Mouse (Mus musculus): ENCODE results near the gene Cldn24. TPM values are rescaled to one million over a fixed set of nuclear protein-coding genes. Genes with fewer than 3 reads are reported as not detected.

The Cldn24 gene
- polyA plus RNA-seq, 1 experiment from 2014 or later: not detected

- H3K4me1 ChIP-seq: 0 out of 2 replicates have a peak, but pooled peaks cover 2% of the 10 kb centered on the region
- H3K27ac ChIP-seq (replicated peaks): no peak overlapping the region
- H3K36me3 ChIP-seq: no peaks in the 10 kb centered on the region
- H3K27me3 ChIP-seq: no peaks in the 10 kb centered on the region
- no peak overlapping the region for H3K4me2 ChIP-seq (replicated peaks)
- no peaks in the 10 kb centered on the region for H3K9me3 ChIP-seq
- H3K9ac ChIP-seq (replicated peaks): no peak overlapping the region
- H3K4me3 ChIP-seq: no peak overlapping the region
- 86% methylated on average over 1 of the region's 1 CpGs for WGBS
- ATAC-seq (ENCODE audit: low FRiP score, low read depth): no peak
These were observed 12.0 kb downstream of the Cldn24 start for GRCm38 (mm10) chr8:47833944-47834343.

GRCm38 (mm10) chr8:47843063-47843462 is 21.1 kb downstream of the Cldn24 start:
- Histone ChIP-seq H3K27me3 (no peaks in the 10 kb centered on the region), H3K4me3 (no peak overlapping the region), H3K4me1 (no peaks in the 10 kb centered on the region), H3K4me2 (replicated peaks) (no peak overlapping the region), H3K9ac (replicated peaks) (no peak overlapping the region), H3K9me3 (no peaks in the 10 kb centered on the region), H3K36me3 (peaks cover 25% of the 10 kb centered on the region; the same call in 1 of the 2 replicates), H3K27ac (replicated peaks) (no peak overlapping the region)
- ATAC-seq (ENCODE audit: low FRiP score, low read depth): no peak
- WGBS: 82% methylated on average over 7 of the region's 7 CpGs

GRCm38 (mm10) chr8:47843651-47844050 is 21.7 kb downstream of the Cldn24 start:
- H3K4me3 ChIP-seq: no peak overlapping the region
- H3K27me3 ChIP-seq: no peaks in the 10 kb centered on the region
- H3K4me1 ChIP-seq: no peaks in the 10 kb centered on the region
- ATAC-seq (ENCODE audit: low FRiP score, low read depth): no peak
- no peaks in the 10 kb centered on the region for H3K9me3 ChIP-seq
- peaks cover 30% of the 10 kb centered on the region; the same call in 1 of the 2 replicates for H3K36me3 ChIP-seq
- no peak overlapping the region for H3K4me2 ChIP-seq (replicated peaks)
- H3K9ac ChIP-seq (replicated peaks): no peak overlapping the region
- H3K27ac ChIP-seq (replicated peaks): no peak overlapping the region
- WGBS: 94% methylated on average over 10 of the region's 10 CpGs

- no peak overlapping the region for H3K4me3 ChIP-seq
- WGBS: 82% methylated on average over 13 of the region's 13 CpGs
- no peaks in the 10 kb centered on the region for H3K4me1 ChIP-seq
- H3K4me2 ChIP-seq (replicated peaks): no peak overlapping the region
- H3K36me3 ChIP-seq: peaks cover 25% of the 10 kb centered on the region; the same call in 1 of the 2 replicates
- no peaks in the 10 kb centered on the region for H3K9me3 ChIP-seq
- no peak overlapping the region for H3K9ac ChIP-seq (replicated peaks)
- ATAC-seq (ENCODE audit: low FRiP score, low read depth): no peak
- no peaks in the 10 kb centered on the region for H3K27me3 ChIP-seq
- H3K27ac ChIP-seq (replicated peaks): no peak overlapping the region
These were observed 24.0 kb downstream of the Cldn24 start for GRCm38 (mm10) chr8:47845956-47846355.

- no peak for ATAC-seq (ENCODE audit: low FRiP score, low read depth)
- Histone ChIP-seq H3K4me3 (no peak overlapping the region), H3K4me1 (no peaks in the 10 kb centered on the region), H3K27me3 (no peaks in the 10 kb centered on the region), H3K4me2 (replicated peaks) (no peak overlapping the region), H3K9ac (replicated peaks) (no peak overlapping the region), H3K9me3 (no peaks in the 10 kb centered on the region), H3K36me3 (peaks cover 29% of the 10 kb centered on the region; the same call in 1 of the 2 replicates), H3K27ac (replicated peaks) (no peak overlapping the region)
- WGBS: 93% methylated on average over 14 of the region's 14 CpGs
These were observed 25.2 kb downstream of the Cldn24 start for GRCm38 (mm10) chr8:47847161-47847560.

GRCm38 (mm10) chr8:47847931-47848330 is 26.0 kb downstream of the Cldn24 start:
- Histone ChIP-seq H3K36me3 (peaks cover 23% of the 10 kb centered on the region; the same call in 1 of the 2 replicates), H3K27ac (replicated peaks) (no peak overlapping the region), H3K4me3 (no peak overlapping the region), H3K9me3 (no peaks in the 10 kb centered on the region), H3K4me2 (replicated peaks) (no peak overlapping the region), H3K27me3 (no peaks in the 10 kb centered on the region), H3K4me1 (no peaks in the 10 kb centered on the region), H3K9ac (replicated peaks) (no peak overlapping the region)
- WGBS: 93% methylated on average over 6 of the region's 6 CpGs
- no peak for ATAC-seq (ENCODE audit: low FRiP score, low read depth)

- Histone ChIP-seq H3K9me3 (no peaks in the 10 kb centered on the region), H3K4me2 (replicated peaks) (no peak overlapping the region), H3K27me3 (no peaks in the 10 kb centered on the region), H3K4me1 (no peaks in the 10 kb centered on the region), H3K4me3 (no peak overlapping the region), H3K9ac (replicated peaks) (no peak overlapping the region), H3K36me3 (peaks cover 22% of the 10 kb centered on the region; the same call in 1 of the 2 replicates), H3K27ac (replicated peaks) (no peak overlapping the region)
- ATAC-seq (ENCODE audit: low FRiP score, low read depth): no peak
- WGBS: 87% methylated on average over 8 of the region's 8 CpGs
These were observed 27.9 kb downstream of the Cldn24 start for GRCm38 (mm10) chr8:47849842-47850241.

GRCm38 (mm10) chr8:47851824-47852502 is 30.0 kb downstream of the Cldn24 start:
- Histone ChIP-seq H3K4me3 (no peak overlapping the region), H3K36me3 (peaks cover 26% of the 10 kb centered on the region), H3K4me2 (replicated peaks) (no peak overlapping the region), H3K27me3 (no peaks in the 10 kb centered on the region), H3K9ac (replicated peaks) (no peak overlapping the region), H3K4me1 (no peaks in the 10 kb centered on the region), H3K27ac (replicated peaks) (no peak overlapping the region), H3K9me3 (no peaks in the 10 kb centered on the region)
- no peak for ATAC-seq (ENCODE audit: low FRiP score, low read depth)
- 73% methylated on average over 12 of the region's 12 CpGs for WGBS

GRCm38 (mm10) chr8:47852737-47853136 is 30.8 kb downstream of the Cldn24 start:
- WGBS: 85% methylated on average over 5 of the region's 5 CpGs
- no peaks in the 10 kb centered on the region for H3K9me3 ChIP-seq
- H3K9ac ChIP-seq (replicated peaks): no peak overlapping the region
- no peaks in the 10 kb centered on the region for H3K27me3 ChIP-seq
- peaks cover 23% of the 10 kb centered on the region for H3K36me3 ChIP-seq
- no peak for ATAC-seq (ENCODE audit: low FRiP score, low read depth)
- H3K4me1 ChIP-seq: no peaks in the 10 kb centered on the region
- no peak overlapping the region for H3K4me2 ChIP-seq (replicated peaks)
- H3K4me3 ChIP-seq: no peak overlapping the region
- H3K27ac ChIP-seq (replicated peaks): no peak overlapping the region

GRCm38 (mm10) chr8:47853356-47853755 is 31.4 kb downstream of the Cldn24 start:
- no peak overlapping the region for H3K4me2 ChIP-seq (replicated peaks)
- no peak overlapping the region for H3K4me3 ChIP-seq
- 79% methylated on average over 5 of the region's 5 CpGs for WGBS
- no peak overlapping the region for H3K27ac ChIP-seq (replicated peaks)
- ATAC-seq (ENCODE audit: low FRiP score, low read depth): no peak
- H3K27me3 ChIP-seq: no peaks in the 10 kb centered on the region
- H3K4me1 ChIP-seq: no peaks in the 10 kb centered on the region
- H3K9ac ChIP-seq (replicated peaks): no peak overlapping the region
- H3K36me3 ChIP-seq: peaks cover 18% of the 10 kb centered on the region
- H3K9me3 ChIP-seq: no peaks in the 10 kb centered on the region

GRCm38 (mm10) chr8:47859259-47859658 is 37.3 kb downstream of the Cldn24 start:
- H3K4me3 ChIP-seq: no peak overlapping the region
- H3K9me3 ChIP-seq: no peaks in the 10 kb centered on the region
- ATAC-seq (ENCODE audit: low FRiP score, low read depth): no peak
- no peaks in the 10 kb centered on the region for H3K27me3 ChIP-seq
- no peak overlapping the region for H3K27ac ChIP-seq (replicated peaks)
- no peaks in the 10 kb centered on the region for H3K4me1 ChIP-seq
- H3K36me3 ChIP-seq: peaks cover 17% of the 10 kb centered on the region
- no peak overlapping the region for H3K4me2 ChIP-seq (replicated peaks)
- no peak overlapping the region for H3K9ac ChIP-seq (replicated peaks)
- WGBS: 93% methylated on average over 12 of the region's 12 CpGs

- Histone ChIP-seq H3K9me3 (no peaks in the 10 kb centered on the region), H3K27ac (replicated peaks) (no peak overlapping the region), H3K36me3 (peaks cover 8% of the 10 kb centered on the region), H3K4me3 (no peak overlapping the region), H3K9ac (replicated peaks) (no peak overlapping the region), H3K4me1 (no peaks in the 10 kb centered on the region), H3K27me3 (no peaks in the 10 kb centered on the region), H3K4me2 (replicated peaks) (no peak overlapping the region)
- WGBS: 85% methylated on average over 8 of the region's 8 CpGs
- ATAC-seq (ENCODE audit: low FRiP score, low read depth): no peak
These were observed 44.6 kb downstream of the Cldn24 start for GRCm38 (mm10) chr8:47866568-47866967.

GRCm38 (mm10) chr8:47867067-47867466 is 45.1 kb downstream of the Cldn24 start:
- ATAC-seq (ENCODE audit: low FRiP score, low read depth): peak; percentile 58
- Histone ChIP-seq H3K9ac (replicated peaks) (no peak overlapping the region), H3K9me3 (no peaks in the 10 kb centered on the region), H3K27me3 (no peaks in the 10 kb centered on the region), H3K36me3 (peaks cover 5% of the 10 kb centered on the region), H3K27ac (replicated peaks) (no peak overlapping the region), H3K4me3 (no peak overlapping the region), H3K4me2 (replicated peaks) (no peak overlapping the region), H3K4me1 (no peaks in the 10 kb centered on the region)
- 26% methylated on average over 8 of the region's 8 CpGs for whole genome bisulfite sequencing

All from midbrain, embryonic 12.5 days (tissue).